In the genomic region with DNA sequence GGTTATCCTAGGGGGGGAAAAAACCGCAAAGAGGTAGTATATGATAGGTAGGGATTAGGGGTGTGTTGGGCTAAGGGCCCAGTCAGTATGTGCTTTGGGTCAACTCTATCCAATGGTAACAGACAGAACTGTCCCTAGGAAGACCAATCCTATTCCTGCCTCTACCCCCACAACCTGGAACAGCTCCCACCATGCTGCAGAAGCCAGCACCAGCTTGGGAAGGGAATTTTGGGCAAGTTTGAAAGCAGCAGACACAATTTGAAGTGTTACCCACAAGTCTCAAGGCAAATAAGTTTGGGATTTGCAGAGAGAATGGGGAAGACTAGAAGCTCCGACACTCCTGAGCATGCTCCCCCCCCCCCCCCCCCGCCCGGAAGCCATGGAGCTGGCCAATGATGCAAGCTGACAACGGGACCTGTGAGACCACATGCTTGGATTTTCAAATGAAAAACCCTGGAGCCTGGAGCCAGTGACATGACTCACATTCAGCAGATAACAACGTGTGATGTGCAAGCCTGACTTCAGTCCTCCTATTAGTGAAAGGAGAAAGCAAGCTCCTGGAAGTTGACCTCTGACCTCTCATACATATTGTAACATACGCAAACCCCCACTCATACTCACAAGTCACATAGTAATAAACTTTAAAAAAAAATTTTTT, we compare ENCODE assay signal across 15 mouse cellular contexts. TPM values are rescaled to one million over a fixed set of nuclear protein-coding genes. Genes with fewer than 3 reads are reported as not detected.
DNase-seq lines count a peak whose midpoint lies in the region; TF ChIP-seq lines count a peak whose summit lies in the region.
"Had no signal": no experiment of that assay in that cellular context is flagged by ENCODE, and none has a peak within 500 bp of the region (broad histone marks: within the 10 kb centered on the region; RNA-seq: fewer than 3 reads in every experiment).

No protein-coding gene starts in this region.

- H3K27me3 ChIP-seq in C2C12 (ENCODE audit: control insufficient read depth, insufficient read depth, insufficient read length), result no peaks in the 10 kb centered on the region
- H3K27me3 ChIP-seq: liver, embryonic 13.5 days; midbrain, embryonic 15.5 days had no signal

- no peak overlapping the region for H3ac ChIP-seq in C2C12 (ENCODE audit: control insufficient read depth, insufficient read length, low read depth)

- no peak for TF ChIP-seq CTCF in C2C12 (IDR thresholded peaks at IDR 0.05; ENCODE audit: control insufficient read depth, insufficient read depth, insufficient read length)

- peak; percentile 65 to 85 for DNase-seq in adrenal gland, adult (ENCODE audit: inconsistent age in 2 of 2, low spot score in 1 of 2)
- no peak for DNase-seq in adrenal gland, adult 18-20 months (ENCODE audit: low spot score in 2 of 2)
- DNase-seq in left cerebral cortex, adult 18-20 months (ENCODE audit: low spot score in 2 of 2), result peak; percentile 17 to 28
- DNase-seq in left cerebral cortex, postnatal 4 days, result no peak
- DNase-seq in brain, adult 2 months (ENCODE audit: low read depth, low spot score), result peak; percentile 60
- no peak for DNase-seq in spleen, postnatal 14 days (ENCODE audit: low spot score in 2 of 2)
- no peak for DNase-seq in ovary, postnatal 14 days (ENCODE audit: low spot score)
- DNase-seq: cerebellum, adult 18-20 months; kidney, postnatal 14 days; layer of hippocampus, adult 9-11 months; liver, embryonic 13.5 days; thymus, postnatal 14 days had no signal

- H3K79me3 ChIP-seq in C2C12 (ENCODE audit: low read depth), result peaks cover 25% of the 10 kb centered on the region

- intact Hi-C loops in left cerebral cortex, postnatal 4 days (cut with DNase I), result no loop called here

- no peak overlapping the region for H3K4me3 ChIP-seq in C2C12 (ENCODE audit: insufficient read depth, poor library complexity, severe bottlenecking)
- H3K4me3 ChIP-seq: midbrain, embryonic 15.5 days had no signal

- H3K36me3 ChIP-seq in C2C12 (ENCODE audit: control insufficient read depth, insufficient read depth), result no peaks in the 10 kb centered on the region
- H3K36me3 ChIP-seq: forebrain, embryonic 10.5 days; liver, embryonic 13.5 days; midbrain, embryonic 15.5 days had no signal

- peaks cover 32% of the 10 kb centered on the region for H3K79me2 ChIP-seq in C2C12 (ENCODE audit: control insufficient read depth, insufficient read depth)

TF ChIP-seq in C2C12, 6 proteins besides CTCF, POLR2A, EP300 and RAD21:
- TF ChIP-seq FOSL1 (IDR thresholded peaks at IDR 0.05; ENCODE audit: insufficient read depth, low read length, poor library complexity, severe bottlenecking), result no peak
- TF ChIP-seq MAX (IDR thresholded peaks at IDR 0.05), result peak; percentile 53
- no peak for TF ChIP-seq CEBPB (IDR thresholded peaks at IDR 0.05; ENCODE audit: low read depth)

RNA-seq across cellular contexts. Expression of gene Ern1, which starts 1.5 kb away (rescaled TPM):
- total RNA-seq in adrenal gland, adult 18-20 months (2021), result 100 to 1,000 TPM in 1 of 2 experiments, 10 to 100 TPM in 1; 74.1 to 154 TPM
- 1 to 10 TPM; 9.2 to 9.3 TPM for total RNA-seq in left cerebral cortex, adult 18-20 months (2021)
- 10 to 100 TPM; 10.7 to 12.9 TPM for total RNA-seq in left cerebral cortex, postnatal 4 days (2021)
- polyA plus RNA-seq in C2C12 (2012; fragmentation: generic; extraction: Trizol), result 6.0 TPM

Comparison
In these comparisons a context has a peak if more than half of its experiments do, and no peak if none do; other contexts are left out.
1. DNase-seq: peak in adrenal gland, adult (2 of 2), left cerebral cortex, adult 18-20 months (2 of 2) and brain, adult 2 months (single experiment); none in adrenal gland, adult 18-20 months (0 of 2), left cerebral cortex, postnatal 4 days (single experiment), spleen, postnatal 14 days (0 of 2) and ovary, postnatal 14 days (single experiment).
2. RNA of gene Ern1, which starts 1.5 kb away (total RNA-seq): 74.1 to 154 TPM in adrenal gland, adult 18-20 months; 10.7 to 12.9 TPM in left cerebral cortex, postnatal 4 days and 9.2 to 9.3 TPM in left cerebral cortex, adult 18-20 months; every median in the first group is over 4 times any median in the second.